Mouse (Mus musculus): ENCODE measurements at regions not wholly inside any gene's neighbourhood (a gene's known extent, or its start where the extent isn't known, plus 50 kb on each side); places are given as distances from the start of the nearest gene placed in this dataset.

- TF ChIP-seq CTCF (IDR thresholded peaks at IDR 0.05; ENCODE audit: low read depth), result no peak
- TF ChIP-seq EP300 (optimal IDR thresholded peaks at IDR 0.05), result no peak
These were observed 93.9 kb upstream of the Spag17 start for GRCm38 (mm10) chr3:99791316-99791715.
